Mouse (Mus musculus) layer of hippocampus, adult 11-12 months (tissue): Measurements from ENCODE around the gene Spred2.

Experiments used
- DNase-seq: peaks from one replicate; pipeline ENCODE4 v3.0.0; 2022; ENCODE audit warnings: low spot score

Gene Spred2

DNA sequence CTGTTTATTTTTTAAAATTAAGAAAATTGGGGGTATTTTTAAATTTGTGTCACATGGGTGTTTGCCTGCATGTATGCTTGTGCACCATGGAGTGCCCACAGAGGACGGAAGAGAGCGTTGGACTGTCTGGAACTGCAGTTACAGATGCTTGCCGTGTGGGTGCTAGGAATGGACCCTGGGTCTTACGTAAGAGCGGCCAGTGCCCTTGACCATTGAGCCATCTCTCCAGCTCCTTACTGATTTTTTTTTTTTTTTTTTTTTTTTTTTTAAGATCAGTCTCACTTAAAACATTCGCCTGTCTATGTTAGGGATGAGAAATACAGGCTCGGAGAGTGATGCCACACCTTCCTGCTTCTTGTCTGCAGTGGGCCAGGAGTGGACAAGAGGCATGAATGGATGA is 29.7 kb downstream of the Spred2 start:
- no peak for DNase-seq

DNA sequence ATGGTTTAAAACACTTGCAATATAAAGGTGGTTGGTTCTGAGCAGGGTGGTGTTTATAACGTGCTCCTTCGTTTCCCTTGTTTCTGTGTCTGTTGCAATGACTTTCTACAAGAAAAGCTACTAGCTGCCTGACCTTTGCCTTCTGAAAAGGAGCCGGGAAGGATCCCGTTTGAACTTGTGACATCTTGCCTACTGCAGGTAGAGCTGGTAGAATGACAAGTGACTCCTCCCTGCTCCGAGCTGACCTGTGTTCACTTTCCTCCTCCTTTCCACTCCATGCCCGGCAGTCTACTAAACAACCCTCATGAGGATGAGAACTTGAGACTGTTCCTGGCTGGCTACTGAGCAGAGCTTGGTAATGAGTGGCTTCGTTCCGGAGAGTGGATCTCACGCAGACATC is 30.9 kb downstream of the Spred2 start:
- DNase-seq = no peak

DNA sequence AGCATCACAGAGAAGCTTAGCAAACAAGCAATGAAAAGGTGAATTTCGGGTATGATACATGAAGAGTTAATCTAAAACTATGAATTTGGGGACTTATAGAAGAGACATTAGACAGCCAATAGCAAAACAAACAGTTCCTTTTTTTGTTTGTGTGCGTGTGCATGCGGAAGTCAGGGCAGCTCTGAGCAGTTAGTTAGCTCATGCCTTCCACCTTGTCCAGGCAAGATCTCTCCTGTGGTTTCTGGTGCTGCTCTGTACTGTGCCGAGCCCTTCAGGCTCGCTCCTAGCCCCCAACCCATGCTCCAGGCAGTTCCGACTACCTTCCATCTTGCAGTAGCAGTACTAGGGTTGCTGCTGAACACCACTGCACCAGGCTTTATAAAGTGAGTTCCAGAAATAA is 31.5 kb downstream of the Spred2 start:
- no peak for DNase-seq

DNA sequence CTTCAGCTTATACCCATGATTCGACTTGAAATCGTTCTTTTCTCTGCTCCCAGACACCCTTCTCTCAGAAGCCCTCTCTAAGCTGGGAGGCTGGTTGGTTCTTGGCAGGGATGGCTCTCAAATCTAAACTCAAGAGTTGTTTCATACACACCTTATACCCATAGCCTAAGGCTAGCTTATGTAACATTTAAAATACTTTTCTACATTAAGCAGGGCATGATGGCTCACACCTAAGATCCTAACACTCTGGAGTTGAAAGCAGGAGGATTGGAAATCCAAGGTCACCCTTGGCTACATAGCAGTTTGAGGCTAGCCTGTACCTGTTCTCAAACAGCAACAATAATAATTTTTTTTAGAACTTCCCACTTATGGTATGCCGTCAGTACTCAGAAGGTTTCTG is 34.8 kb downstream of the Spred2 start:
- no peak for DNase-seq

DNA sequence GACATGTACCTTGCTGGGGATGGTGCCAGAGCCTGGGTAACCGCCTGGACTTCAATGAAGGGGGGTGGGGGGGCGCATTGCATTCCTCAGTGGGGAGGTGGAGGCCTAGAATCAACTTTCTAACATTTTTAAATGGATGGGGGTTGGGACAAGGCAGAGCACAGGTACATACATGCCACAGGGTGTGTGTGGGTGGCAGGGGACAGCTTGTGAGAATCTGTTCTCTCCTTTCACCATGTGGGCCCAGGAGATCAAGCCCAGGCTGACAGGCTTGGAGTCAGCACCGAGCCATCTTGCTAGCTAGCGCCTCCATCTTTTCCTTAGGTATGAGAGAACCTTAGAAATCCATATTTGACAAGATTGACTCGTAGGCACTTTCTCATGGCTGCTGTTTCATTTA is 35.7 kb downstream of the Spred2 start:
- DNase-seq = no peak

DNA sequence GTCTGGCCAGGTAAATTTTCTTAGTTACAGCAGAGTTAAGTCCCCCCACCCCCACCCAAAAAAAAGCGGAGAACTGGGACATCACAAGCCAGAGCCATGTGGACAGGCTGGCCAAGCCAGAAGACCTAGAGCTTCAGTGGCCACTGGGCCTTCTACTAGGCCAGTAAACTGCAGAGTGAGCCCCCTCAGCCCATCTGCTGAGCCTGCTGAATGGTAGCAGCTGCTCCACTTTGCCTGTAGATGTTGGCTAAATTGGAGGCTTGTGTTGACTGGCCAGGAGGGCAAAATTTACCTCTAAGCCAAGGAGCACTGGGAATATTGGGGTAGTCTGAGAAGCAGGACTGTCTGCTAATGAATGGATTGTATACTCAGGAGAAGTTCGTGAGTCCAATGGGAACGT is 36.4 kb downstream of the Spred2 start:
- DNase-seq = no peak

DNA sequence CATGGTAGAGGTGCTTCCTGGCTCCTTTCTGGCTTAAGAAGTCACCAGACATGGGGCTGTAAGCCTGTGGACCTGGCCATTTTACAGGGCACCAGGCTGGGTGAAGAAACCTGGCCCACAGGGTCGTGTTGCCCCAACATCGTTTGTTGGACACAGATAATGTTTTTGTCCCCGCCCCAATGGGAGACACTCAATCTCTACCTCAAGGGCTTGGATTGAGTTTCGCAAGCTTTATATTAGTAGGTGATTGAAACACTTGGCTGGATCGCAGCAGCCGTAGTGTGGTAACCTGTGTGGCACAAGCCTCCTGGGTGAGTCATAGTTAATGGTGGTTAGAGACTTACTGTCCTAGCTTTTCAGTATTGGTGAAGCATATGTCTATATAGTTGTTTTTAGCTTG is 36.9 kb downstream of the Spred2 start:
- no peak for DNase-seq

DNA sequence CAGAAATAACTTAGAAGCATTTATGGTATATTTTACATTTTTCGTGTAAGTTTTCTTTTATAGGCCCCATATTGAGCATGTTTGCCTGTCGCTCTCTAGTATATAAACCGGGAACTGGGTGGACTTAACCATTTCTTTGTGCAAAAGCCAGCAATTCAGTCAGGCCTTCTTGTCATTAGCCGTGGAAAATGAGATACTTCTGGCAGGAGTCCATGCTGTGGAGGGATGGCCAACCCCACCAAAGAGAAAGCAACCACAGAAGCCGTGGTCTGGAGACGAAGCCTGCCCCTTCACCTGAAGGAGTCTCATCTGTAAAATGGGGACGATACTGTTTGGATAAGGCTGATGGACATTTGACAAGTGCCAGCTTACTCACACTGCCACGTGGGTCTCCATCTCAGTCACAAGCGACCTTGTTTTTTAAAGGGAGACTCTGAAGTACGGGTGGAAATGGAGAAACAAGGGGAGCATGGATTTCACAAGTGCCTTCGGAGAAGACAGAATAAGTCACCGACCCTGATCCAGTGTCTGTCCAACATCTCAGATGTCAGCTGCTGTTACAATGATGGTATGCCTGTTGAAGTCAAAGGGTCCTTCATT is 37.7 kb downstream of the Spred2 start:
- DNase-seq = no peak

DNA sequence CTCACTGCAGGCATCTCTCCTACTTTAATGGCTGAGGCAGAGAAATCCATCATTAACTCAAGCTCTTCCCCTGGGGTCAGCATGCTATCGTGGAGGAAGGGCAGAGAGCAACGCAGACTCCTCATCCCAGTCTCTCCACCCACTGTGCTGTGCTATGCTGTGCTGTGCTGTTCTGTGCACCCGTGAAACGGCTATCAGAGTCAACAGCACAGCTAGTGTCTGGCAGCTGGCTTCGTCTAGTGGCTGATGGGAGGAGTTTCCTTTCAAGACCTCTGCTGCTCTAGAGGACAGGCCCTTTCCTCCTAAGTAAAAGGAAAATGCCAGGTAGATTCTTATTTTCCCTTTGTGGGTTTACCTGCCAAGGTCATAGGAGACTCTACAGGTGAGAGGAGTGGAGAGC is 38.6 kb downstream of the Spred2 start:
- DNase-seq = no peak

DNA sequence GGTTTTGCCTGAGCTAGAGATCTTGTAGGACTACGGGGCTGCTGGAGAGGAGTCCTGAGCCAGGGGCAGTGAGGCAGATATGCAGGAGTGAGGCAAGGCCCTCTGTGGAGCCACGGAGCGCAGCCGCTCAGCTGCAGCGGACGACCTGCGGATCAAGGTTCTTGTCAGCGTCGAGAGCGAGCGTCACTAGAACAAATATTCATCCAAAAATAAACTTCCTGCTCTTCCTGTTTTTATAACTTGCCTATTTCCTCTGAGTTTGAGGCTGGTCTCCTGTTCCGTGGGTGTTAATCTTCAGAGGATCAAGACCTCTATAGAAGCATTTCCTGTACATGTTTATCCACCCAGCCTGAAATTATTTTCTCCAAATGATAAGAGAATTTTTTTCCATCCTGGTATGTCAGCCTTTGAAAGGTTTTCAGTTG is 39.6 kb downstream of the Spred2 start:
- DNase-seq = no peak

DNA sequence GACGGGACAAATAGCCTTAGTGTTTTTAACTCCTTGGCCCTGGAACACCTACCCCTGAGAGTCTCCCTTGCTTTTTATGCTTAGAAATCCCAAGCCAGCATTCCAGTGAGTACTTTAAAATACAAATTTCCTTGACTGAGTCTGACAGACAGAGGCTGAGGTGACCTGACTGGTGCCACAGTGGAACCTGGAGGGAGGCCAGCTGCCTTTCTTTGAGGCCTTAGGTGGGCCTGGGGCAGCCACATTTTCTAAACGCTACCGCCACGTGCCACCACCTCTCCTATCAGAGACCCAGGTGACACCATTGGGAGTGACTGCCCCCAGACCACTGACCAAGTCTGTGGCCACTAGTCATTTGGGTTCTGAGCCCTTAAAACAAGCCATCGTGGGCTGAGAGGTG is 40.2 kb downstream of the Spred2 start:
- no peak for DNase-seq

DNA sequence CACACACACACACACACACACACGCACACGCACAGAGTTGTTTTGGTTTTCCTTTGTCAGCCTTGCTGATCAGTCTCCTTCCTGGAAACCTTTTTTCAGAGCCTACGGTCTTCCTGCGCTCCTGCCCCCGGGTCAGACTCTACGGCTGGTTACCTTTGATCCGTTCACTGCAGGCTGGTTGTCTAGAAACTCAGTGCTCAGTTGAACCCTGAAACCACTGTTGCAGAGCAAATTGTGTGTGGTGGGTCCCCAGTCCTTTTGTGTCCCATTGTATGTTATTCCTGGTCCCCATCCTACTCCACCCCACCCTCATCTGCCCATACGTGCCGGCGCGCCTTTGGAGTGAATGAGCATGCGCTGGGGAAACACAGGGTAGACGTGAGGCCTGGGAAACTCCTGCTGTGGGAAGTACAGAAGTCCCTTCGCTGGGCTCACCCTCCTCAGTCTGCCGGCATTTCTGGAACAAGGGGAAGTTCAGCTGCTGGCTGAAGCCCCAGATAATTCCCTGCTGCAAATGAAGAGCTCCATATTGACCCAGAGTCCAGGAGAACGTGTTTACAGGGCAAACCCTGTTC is 40.9 kb downstream of the Spred2 start:
- DNase-seq = no peak

DNA sequence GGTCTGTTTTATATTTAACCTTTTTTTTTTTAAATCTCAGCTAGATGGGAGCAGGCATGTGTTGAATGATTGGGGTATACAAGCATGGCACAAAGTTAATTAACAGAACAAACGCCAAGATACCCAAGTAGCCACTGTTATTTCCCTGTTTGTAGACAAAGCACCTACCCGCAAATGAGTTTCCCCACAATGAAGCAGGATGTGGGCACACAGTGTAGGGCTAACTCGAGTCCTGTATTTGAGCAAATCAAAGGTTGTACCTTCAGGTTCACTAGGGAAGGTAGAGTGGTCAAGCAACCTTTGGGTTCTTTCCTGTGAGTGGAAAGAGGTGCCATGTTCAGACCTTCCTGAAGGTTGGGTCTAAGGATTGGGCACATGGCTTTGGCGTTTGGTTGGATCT is 41.5 kb downstream of the Spred2 start:
- no peak for DNase-seq

DNA sequence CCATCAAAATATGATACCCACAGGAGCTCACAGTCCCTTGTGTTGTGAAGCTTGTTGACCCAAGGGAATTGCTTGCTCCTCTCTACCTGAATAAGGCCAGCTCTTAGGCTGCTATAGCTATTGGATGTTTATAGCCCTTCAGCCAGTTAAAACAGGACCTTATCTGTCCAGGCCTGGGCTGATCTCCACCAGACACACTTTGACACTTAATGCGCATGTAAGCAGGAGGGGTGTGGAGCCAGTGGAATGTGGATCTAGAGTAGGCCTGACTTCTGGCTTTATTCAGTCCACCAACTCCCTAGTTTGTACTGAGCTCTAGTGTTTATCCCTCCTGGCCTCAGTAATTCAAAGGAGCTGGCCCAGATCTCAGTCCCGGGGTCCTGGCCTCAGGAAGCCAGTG is 42.1 kb downstream of the Spred2 start:
- DNase-seq = no peak

DNA sequence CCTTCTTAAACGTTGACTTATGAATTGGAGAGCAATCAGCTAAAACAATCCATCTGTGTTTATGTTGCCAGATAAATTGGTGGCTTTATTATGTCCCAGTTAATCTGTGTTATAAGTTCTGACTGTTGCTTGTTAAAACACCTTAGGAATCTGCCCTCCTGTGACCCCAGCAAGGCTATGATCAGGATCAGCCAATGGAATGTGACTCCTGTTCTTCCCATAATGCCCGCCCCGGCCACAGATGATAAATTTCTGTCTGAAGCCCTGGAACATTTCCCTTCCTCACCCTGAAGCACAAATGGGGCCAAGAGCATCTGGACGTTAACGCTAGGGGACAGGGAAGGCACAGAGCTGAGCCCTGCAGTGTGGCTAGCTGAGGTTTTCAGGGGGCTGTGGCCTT is 45.4 kb downstream of the Spred2 start:
- DNase-seq = no peak

DNA sequence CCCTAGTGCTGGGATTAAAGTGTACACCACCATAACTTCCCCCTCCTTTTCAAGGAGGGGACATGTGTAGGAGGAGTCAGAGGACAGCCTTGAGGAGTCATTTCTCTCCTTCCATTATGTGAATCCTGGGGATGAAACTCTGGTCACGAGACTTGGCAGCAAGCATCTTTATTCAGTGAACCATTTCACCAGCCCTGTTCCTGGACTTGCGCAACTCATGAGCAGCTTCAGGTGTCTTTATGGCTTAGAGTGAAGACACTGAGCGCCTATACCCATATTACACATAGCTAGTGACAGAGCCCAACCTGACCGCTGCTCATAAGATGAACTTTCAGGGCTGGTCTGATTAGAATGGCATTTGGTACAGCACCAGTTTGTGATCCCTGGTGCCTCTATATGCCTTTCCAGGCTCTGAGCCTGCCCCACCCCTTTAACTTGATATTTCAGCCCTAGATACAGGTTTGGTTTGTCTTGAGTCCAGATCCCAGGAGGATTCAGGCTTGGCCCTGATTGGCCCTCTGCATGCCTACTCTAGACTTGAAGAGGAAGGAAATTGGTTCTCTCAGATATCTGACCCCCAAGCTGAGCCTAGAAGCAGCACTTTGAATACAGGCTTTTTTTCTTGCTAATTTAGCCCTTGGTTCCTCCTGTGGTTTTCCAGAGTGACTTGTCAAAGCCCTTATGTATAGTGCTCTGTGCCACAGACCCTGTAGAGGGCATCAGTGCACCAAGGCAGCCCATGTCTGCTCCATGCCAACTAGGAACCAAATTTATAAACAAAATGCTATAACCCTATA is 48.0 kb downstream of the Spred2 start:
- no peak for DNase-seq

DNA sequence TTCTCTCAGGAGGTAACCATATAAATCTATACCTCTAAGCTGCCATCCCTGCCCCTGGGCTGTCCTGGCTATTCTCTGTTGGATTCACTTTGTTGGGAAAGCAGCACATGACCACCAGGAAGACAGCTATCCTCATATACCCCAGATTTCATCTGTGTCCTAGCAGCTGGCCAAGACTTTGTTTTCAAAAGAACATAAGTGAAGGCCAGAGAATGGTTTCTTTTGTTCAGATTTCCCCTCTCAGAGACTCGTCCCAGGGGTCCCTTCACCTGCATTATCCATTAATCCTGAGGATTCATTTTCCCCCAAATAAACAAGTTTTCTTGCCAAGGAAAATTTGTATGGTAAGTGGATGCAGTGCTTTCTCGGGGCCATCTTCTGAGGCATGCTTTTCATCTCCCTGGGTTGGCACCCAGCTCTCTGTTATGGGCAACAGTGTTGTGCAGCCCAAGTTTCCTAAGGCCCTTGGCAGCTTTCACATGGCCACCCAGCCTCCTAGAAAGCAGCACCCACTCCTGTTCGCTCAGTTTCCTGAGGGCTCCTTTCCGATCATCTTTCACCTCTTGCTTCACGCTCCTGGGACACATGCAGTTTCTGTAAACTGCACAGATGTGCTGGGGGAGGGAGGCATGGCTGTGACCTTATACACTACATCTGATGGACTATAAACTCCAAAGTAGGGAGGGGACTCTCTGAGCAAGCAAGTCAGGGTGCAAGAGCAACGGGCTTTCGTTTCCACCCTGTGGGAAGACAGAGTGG is 49.0 kb downstream of the Spred2 start:
- DNase-seq = no peak

DNA sequence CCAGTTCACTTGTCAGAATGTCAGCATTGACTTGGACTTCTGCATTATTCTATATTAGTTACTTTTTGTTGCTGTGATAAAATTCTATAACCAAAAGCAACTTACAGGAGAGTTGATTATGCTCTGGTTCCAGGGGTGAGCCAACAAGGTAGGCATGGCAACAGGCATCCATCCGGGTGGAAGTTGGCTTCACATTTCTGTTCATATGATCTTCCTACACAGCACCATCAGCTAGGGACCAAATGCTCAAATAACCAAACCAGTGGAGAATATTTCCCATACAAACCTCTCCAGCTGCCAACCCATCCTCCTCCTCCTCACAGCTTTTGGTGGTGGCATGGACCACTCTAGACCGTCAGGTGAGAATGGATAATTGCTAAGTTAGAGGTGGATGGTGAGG is 51.9 kb downstream of the Spred2 start:
- DNase-seq = peak; percentile 41

DNA sequence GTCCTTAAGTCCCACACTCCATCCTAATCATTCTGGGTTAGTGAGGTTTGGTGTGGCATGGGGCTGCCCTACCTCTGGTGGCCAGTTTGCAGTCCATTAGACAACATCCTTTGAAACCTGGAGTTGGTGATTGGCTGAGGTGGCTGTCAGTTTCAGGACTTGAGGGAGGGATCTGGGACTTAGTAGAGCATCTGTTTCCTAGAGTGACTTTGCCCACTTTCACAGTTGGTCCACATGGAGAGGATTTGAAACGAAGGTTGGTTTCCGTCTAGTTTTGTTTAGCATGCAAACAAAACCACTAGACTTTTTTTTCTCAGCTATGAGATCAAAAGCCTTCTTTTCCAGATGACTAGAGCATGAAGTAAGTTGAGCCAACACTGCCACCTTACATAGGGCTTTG is 53.5 kb downstream of the Spred2 start:
- DNase-seq = no peak

DNA sequence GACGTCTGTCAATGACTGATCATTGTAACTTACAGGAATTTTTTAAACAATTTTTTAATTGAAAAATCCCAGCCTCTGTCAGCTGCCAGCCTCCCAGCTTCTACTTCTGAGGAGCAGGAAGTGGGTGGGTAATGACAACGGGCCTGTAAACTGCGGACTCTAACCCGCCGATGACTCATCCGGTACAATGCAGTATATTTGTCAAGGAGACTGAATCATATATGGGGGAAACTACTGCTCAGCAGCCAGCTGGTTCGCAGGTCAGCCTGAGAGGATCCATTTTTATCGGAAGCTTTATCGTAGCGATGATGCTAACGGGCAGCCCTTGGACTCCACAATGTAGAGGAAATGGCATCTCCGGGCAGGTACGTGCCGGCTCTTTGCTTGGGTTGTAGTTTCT is 55.2 kb downstream of the Spred2 start:
- DNase-seq = peak; percentile 54

DNA sequence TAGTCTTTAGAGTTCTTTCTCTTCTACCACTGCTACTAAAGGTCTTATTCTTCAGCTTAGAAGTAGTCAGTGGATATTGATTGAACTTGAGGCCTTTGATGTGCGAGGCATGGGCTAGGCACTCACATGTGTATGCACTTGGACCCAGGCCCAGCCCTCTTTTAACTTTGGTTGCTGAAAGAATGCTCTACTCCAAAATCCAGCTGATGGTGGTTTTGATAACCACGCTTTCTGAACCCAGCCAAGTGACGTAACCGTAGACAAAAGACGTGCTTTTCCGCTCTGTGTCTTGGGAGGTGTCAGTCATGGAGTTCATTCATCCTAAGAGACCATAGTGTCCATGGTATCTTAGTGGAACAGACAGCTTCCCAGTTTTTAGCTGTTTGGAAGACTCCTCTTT is 57.9 kb downstream of the Spred2 start:
- DNase-seq = no peak

DNA sequence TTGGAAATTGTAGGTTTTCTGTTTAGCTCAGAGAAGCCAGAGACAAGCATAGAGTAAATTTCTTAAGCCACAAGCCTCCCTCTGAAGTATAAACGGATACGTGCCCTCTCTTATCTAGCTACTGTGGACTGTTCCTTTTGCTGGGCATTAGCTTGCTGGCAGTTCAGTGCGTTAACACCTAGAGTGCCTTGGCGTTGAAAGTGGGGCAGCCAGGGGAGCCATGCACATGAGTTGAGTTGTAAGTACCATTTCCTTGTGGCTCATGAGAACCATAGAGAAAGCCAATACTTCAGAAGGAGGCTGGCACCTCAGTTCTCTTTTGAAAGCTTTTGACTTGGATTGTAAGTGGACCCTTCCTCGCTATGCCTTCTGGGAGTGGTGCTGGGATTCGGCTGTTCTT is 58.6 kb downstream of the Spred2 start:
- DNase-seq = no peak

DNA sequence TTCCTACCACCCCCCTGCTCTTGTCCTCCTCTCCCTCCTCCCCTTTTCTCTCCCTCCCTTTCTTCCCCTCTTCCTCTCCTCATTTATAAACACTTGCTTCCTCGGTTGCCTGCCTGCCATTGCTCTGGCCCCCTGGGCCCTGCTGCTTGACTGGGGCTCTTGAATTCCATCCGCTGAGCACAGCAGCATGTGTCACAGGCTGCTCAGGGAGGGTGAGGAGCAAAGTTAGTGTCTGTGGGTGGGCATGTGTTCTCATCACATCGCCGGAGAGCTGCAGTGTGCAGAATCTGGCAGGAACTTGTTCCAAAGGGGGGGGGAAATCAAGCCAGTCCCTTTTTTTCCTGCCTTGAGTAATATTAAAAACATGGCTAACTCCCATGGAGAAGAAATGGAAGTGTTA is 59.1 kb downstream of the Spred2 start:
- DNase-seq = no peak
